Mouse (Mus musculus): Measurements from ENCODE around the gene 1700023F06Rik. TPM values are rescaled to one million over a fixed set of nuclear protein-coding genes. Genes with fewer than 3 reads are reported as not detected.
A peak's percentile ranks its signal among the peaks of the same experiment; 100 is the strongest.

1700023F06Rik gene
- total and polyA plus RNA-seq, 3 experiments: not detected

GRCm38 (mm10) chr11:103197340-103197739, 11.0 kb downstream of the 1700023F06Rik start:
- peaks cover 76 to 86% of the 10 kb centered on the region in 2 experiments for H3K36me3 ChIP-seq (replicated peaks in 1 of 2; ENCODE audit: control insufficient read depth in 1 of 2, insufficient read depth in 1 of 2, low read length in 1 of 2)
- no peak overlapping the region for H3K27ac ChIP-seq (ENCODE audit: insufficient read depth, low read depth)
- in situ Hi-C loops (cut with MboI; ENCODE audit: low pct_ligation_motif_present, low pct_unique_long_range_greater_than_20kb, low sequenced_read_pairs) (no loop called here), dilution Hi-C loops (cut with MboI; ENCODE audit: extremely low pct_ligation_motif_present, extremely low pct_unique_long_range_greater_than_20kb, low sequenced_read_pairs) (no loop called here)
- H3K4me1 ChIP-seq (ENCODE audit: control insufficient read depth in 1 of 2, insufficient read depth in 2 of 2): peaks cover 0 to 13% of the 10 kb centered on the region in 2 experiments; a peak in 2 of 4 replicates
- no peak for DNase-seq (ENCODE audit: extremely low read depth)
- TF ChIP-seq KAT2A (IDR thresholded peaks at IDR 0.05; ENCODE audit: insufficient replicate concordance, low read length) (no peak), MAZ (IDR thresholded peaks at IDR 0.05; ENCODE audit: low read depth, low read length) (no peak), USF2 (conservative IDR thresholded peaks at IDR 0.05; ENCODE audit: low read depth, low read length) (no peak)
- H3K4me2 ChIP-seq (ENCODE audit: insufficient read depth, low read depth, poor library complexity, severe bottlenecking): no peak overlapping the region
- H3K9ac ChIP-seq (ENCODE audit: insufficient read depth, low read depth): no peak overlapping the region
- no peak overlapping the region for H3K4me3 ChIP-seq (replicated peaks in 1 of 3; ENCODE audit: low read depth in 2 of 3, low read length in 2 of 3, poor library complexity in 1 of 3)
- H3K9me3 ChIP-seq (replicated peaks; ENCODE audit: low read length): no peaks in the 10 kb centered on the region
- no peaks in the 10 kb centered on the region for H3K79me2 ChIP-seq (replicated peaks; ENCODE audit: control insufficient read depth, extremely low read depth, insufficient read depth, poor library complexity, severe bottlenecking)
- H3K27me3 ChIP-seq (replicated peaks): no peaks in the 10 kb centered on the region

GRCm38 (mm10) chr11:103195656-103196055, 12.7 kb downstream of the 1700023F06Rik start:
- Histone ChIP-seq H3K4me3 (replicated peaks in 1 of 3; ENCODE audit: low read depth in 2 of 3, low read length in 2 of 3, poor library complexity in 1 of 3) (no peak overlapping the region), H3K27me3 (replicated peaks) (no peaks in the 10 kb centered on the region), H3K36me3 (replicated peaks in 1 of 2; ENCODE audit: control insufficient read depth in 1 of 2, insufficient read depth in 1 of 2, low read length in 1 of 2) (peaks cover 92 to 96% of the 10 kb centered on the region in 2 experiments), H3K4me1 (ENCODE audit: control insufficient read depth in 1 of 2, insufficient read depth in 2 of 2) (peaks cover 0 to 13% of the 10 kb centered on the region in 2 experiments; a peak in 2 of 4 replicates), H3K4me2 (ENCODE audit: insufficient read depth, low read depth, poor library complexity, severe bottlenecking) (no peak overlapping the region), H3K27ac (ENCODE audit: insufficient read depth, low read depth) (no peak overlapping the region), H3K79me2 (replicated peaks; ENCODE audit: control insufficient read depth, extremely low read depth, insufficient read depth, poor library complexity, severe bottlenecking) (no peaks in the 10 kb centered on the region), H3K9me3 (replicated peaks; ENCODE audit: low read length) (no peaks in the 10 kb centered on the region), H3K9ac (ENCODE audit: insufficient read depth, low read depth) (no peak overlapping the region)
- in situ Hi-C loops (cut with MboI; ENCODE audit: low pct_ligation_motif_present, low pct_unique_long_range_greater_than_20kb, low sequenced_read_pairs) (no loop called here), dilution Hi-C loops (cut with MboI; ENCODE audit: extremely low pct_ligation_motif_present, extremely low pct_unique_long_range_greater_than_20kb, low sequenced_read_pairs) (no loop called here)
- no peak for DNase-seq (ENCODE audit: extremely low read depth)
- no peak for TF ChIP-seq UBTF (IDR thresholded peaks at IDR 0.05; ENCODE audit: low read depth, low read length)
- TF ChIP-seq KAT2A (IDR thresholded peaks at IDR 0.05; ENCODE audit: insufficient replicate concordance, low read length): no peak
- TF ChIP-seq BHLHE40 (IDR thresholded peaks at IDR 0.05; ENCODE audit: low read depth, low read length): peak; percentile 59
- TF ChIP-seq MXI1 (IDR thresholded peaks at IDR 0.05; ENCODE audit: low read depth, low read length): no peak

GRCm38 (mm10) chr11:103195236-103195635, 13.1 kb downstream of the 1700023F06Rik start:
- no peak for DNase-seq (ENCODE audit: extremely low read depth)
- H3K79me2 ChIP-seq (replicated peaks; ENCODE audit: control insufficient read depth, extremely low read depth, insufficient read depth, poor library complexity, severe bottlenecking): no peaks in the 10 kb centered on the region
- no peak overlapping the region for H3K9ac ChIP-seq (ENCODE audit: insufficient read depth, low read depth)
- H3K27ac ChIP-seq (ENCODE audit: insufficient read depth, low read depth): no peak overlapping the region
- H3K27me3 ChIP-seq (replicated peaks): no peaks in the 10 kb centered on the region
- peaks cover 0 to 13% of the 10 kb centered on the region in 2 experiments; a peak in 2 of 4 replicates for H3K4me1 ChIP-seq (ENCODE audit: control insufficient read depth in 1 of 2, insufficient read depth in 2 of 2)
- in situ Hi-C loops (cut with MboI; ENCODE audit: low pct_ligation_motif_present, low pct_unique_long_range_greater_than_20kb, low sequenced_read_pairs): no loop called here
- H3K4me2 ChIP-seq (ENCODE audit: insufficient read depth, low read depth, poor library complexity, severe bottlenecking): no peak overlapping the region
- peaks cover 96 to 100% of the 10 kb centered on the region in 2 experiments for H3K36me3 ChIP-seq (replicated peaks in 1 of 2; ENCODE audit: control insufficient read depth in 1 of 2, insufficient read depth in 1 of 2, low read length in 1 of 2)
- H3K9me3 ChIP-seq (replicated peaks; ENCODE audit: low read length): no peaks in the 10 kb centered on the region
- no peak for TF ChIP-seq CHD1 (IDR thresholded peaks at IDR 0.05; ENCODE audit: low read depth, low read length)
- no peak for TF ChIP-seq POLR2A (IDR thresholded peaks at IDR 0.05; ENCODE audit: low read depth, low read length)
- no peak for TF ChIP-seq MEF2A (IDR thresholded peaks at IDR 0.05; ENCODE audit: borderline replicate concordance, low read depth, low read length)
- TF ChIP-seq PAX5 (IDR thresholded peaks at IDR 0.05; ENCODE audit: low read length): no peak
- no peak for TF ChIP-seq JUN (IDR thresholded peaks at IDR 0.05; ENCODE audit: insufficient read depth, low read depth, low read length)
- no peak for TF ChIP-seq CHD2 (IDR thresholded peaks at IDR 0.05; ENCODE audit: low read length)
- no peak for TF ChIP-seq ELF1 (IDR thresholded peaks at IDR 0.05; ENCODE audit: low read depth, low read length)
- TF ChIP-seq ZC3H11A (IDR thresholded peaks at IDR 0.05; ENCODE audit: low read depth, low read length): no peak
- TF ChIP-seq USF1 (IDR thresholded peaks at IDR 0.05; ENCODE audit: low read depth, low read length): no peak
- no peak overlapping the region for H3K4me3 ChIP-seq (replicated peaks in 1 of 3; ENCODE audit: low read depth in 2 of 3, low read length in 2 of 3, poor library complexity in 1 of 3)
- dilution Hi-C loops (cut with MboI; ENCODE audit: extremely low pct_ligation_motif_present, extremely low pct_unique_long_range_greater_than_20kb, low sequenced_read_pairs): no loop called here

All from CH12.LX (cell line).